Mouse (Mus musculus) kidney, embryonic 14.5 days (tissue): Measurements from ENCODE around the gene Lima1. TPM values are rescaled to one million over a fixed set of nuclear protein-coding genes. Genes with fewer than 3 reads are reported as not detected.

Experiments used
- ATAC-seq: fragments of 200-750 bp; cut with Nextera tagmentation; 2 replicates; pipeline ENCODE4 v1.8.0; 2017; ENCODE audit warnings: moderate number of reproducible peaks, mild to moderate bottlenecking, moderate TSS enrichment, moderate library complexity; ENCODE audit not compliant: low FRiP score, low TSS enrichment
- H3K27ac ChIP-seq: fragments of 300-500 bp; sonication (generic); 2 replicates; pipeline ENCODE4 v1.5.1; 2014; ENCODE audit warnings: low read depth, mild to moderate bottlenecking, low read length, moderate library complexity, mixed read lengths
- H3K27me3 ChIP-seq: fragments of 300-500 bp; sonication (generic); 2 replicates; pipeline ENCODE4 v1.6.1; 2014; ENCODE audit warnings: mild to moderate bottlenecking, low read length; ENCODE audit not compliant: control insufficient read depth, insufficient read depth
- H3K36me3 ChIP-seq: fragments of 300-500 bp; sonication (generic); 2 replicates; pipeline ENCODE4 v1.6.1; 2014; ENCODE audit warnings: low read length, mixed read lengths; ENCODE audit not compliant: control insufficient read depth, insufficient read depth
- H3K4me1 ChIP-seq: fragments of 300-500 bp; sonication (generic); 2 replicates; pipeline ENCODE4 v1.6.1; 2014; ENCODE audit warnings: low read length, mixed read lengths; ENCODE audit not compliant: control insufficient read depth, insufficient read depth
- H3K4me2 ChIP-seq: fragments of 300-500 bp; sonication (generic); replicated peaks from 2 replicates; pipeline ENCODE4 v1.6.1; 2014; ENCODE audit warnings: low read depth, mild to moderate bottlenecking, low read length
- H3K4me3 ChIP-seq: fragments of 300-500 bp; sonication (generic); 2 replicates; pipeline ENCODE4 v1.5.1; 2014; ENCODE audit warnings: mild to moderate bottlenecking, low read length
- H3K9ac ChIP-seq: fragments of 300-500 bp; sonication (generic); 2 replicates; pipeline ENCODE4 v1.6.1; 2014; ENCODE audit warnings: low read depth, mild to moderate bottlenecking, low read length, moderate library complexity
- H3K9me3 ChIP-seq: fragments of 300-500 bp; sonication (generic); 2 replicates; pipeline ENCODE4 v1.6.1; 2016; ENCODE audit warnings: low read length; ENCODE audit not compliant: control insufficient read depth
- WGBS: fragments of 180-500 bp; shearing (Covaris S2); extraction: QIAGEN DNeasy Blood & Tissue Kit; methylation state at CpG from one replicate; pipeline ENCODE4 v1.1.7; 2014; 5-methylcytosine and 5-hydroxymethylcytosine counted together
- polyA plus RNA-seq: library from polyadenylated mRNA; unstranded; fragments of >200 nt; fragmentation: Nextera tagmentation; extraction: Ambion mirVana; gene quantifications from 2 replicates; pipeline ENCODE4 v1.2.1, GENCODE M21; 2014

Lima1 gene
- polyA plus RNA-seq, 1 experiment from 2014 or later: 43.5 TPM

- H3K36me3 ChIP-seq: peaks cover 42% of the 10 kb centered on the region
- no peak overlapping the region for H3K9ac ChIP-seq
- H3K27me3 ChIP-seq: no peaks in the 10 kb centered on the region
- WGBS: 94% methylated on average over 5 of the region's 5 CpGs
- no peak overlapping the region for H3K4me2 ChIP-seq
- ATAC-seq: no peak
- no peak overlapping the region for H3K27ac ChIP-seq
- H3K4me3 ChIP-seq: no peak overlapping the region
- no peaks in the 10 kb centered on the region for H3K4me1 ChIP-seq
- H3K9me3 ChIP-seq: no peaks in the 10 kb centered on the region
Measured at GRCm38 (mm10) chr15:99733186-99733585, 142.1 kb downstream of the Lima1 start.

GRCm38 (mm10) chr15:99731678-99732077, 143.6 kb downstream of the Lima1 start:
- no peak overlapping the region for H3K27ac ChIP-seq

GRCm38 (mm10) chr15:99731167-99731566, 144.1 kb downstream of the Lima1 start:
- Histone ChIP-seq H3K9me3 (no peaks in the 10 kb centered on the region), H3K4me2 (no peak overlapping the region), H3K27me3 (no peaks in the 10 kb centered on the region), H3K9ac (no peak overlapping the region), H3K4me1 (peaks cover 5% of the 10 kb centered on the region; the same call in 1 of the 2 replicates), H3K36me3 (peaks cover 33% of the 10 kb centered on the region), H3K27ac (no peak overlapping the region), H3K4me3 (no peak overlapping the region)
- 100% methylated on average over 2 of the region's 2 CpGs for WGBS
- no peak for ATAC-seq

More at GRCm38 (mm10) chr15:99731678-99732077, 143.6 kb downstream of the Lima1 start:
- H3K9ac ChIP-seq: no peak overlapping the region
- H3K4me3 ChIP-seq: no peak overlapping the region
- H3K36me3 ChIP-seq: peaks cover 38% of the 10 kb centered on the region
- H3K27me3 ChIP-seq: no peaks in the 10 kb centered on the region
- peaks cover 1% of the 10 kb centered on the region; the same call in 1 of the 2 replicates for H3K4me1 ChIP-seq
- no peak for ATAC-seq
- H3K4me2 ChIP-seq: no peak overlapping the region
- no peaks in the 10 kb centered on the region for H3K9me3 ChIP-seq
- 95% methylated on average over 3 of the region's 3 CpGs for WGBS

- Histone ChIP-seq H3K9ac (no peak overlapping the region), H3K9me3 (no peaks in the 10 kb centered on the region), H3K4me3 (no peak overlapping the region), H3K4me1 (peaks cover 13% of the 10 kb centered on the region; the same call in 1 of the 2 replicates), H3K27me3 (no peaks in the 10 kb centered on the region), H3K4me2 (no peak overlapping the region), H3K36me3 (peaks cover 23% of the 10 kb centered on the region), H3K27ac (no peak overlapping the region)
- 95% methylated on average over 3 of the region's 4 CpGs for WGBS
- no peak for ATAC-seq
Measured at GRCm38 (mm10) chr15:99729056-99729783, 146.0 kb downstream of the Lima1 start.

Other genes with a start within 250 kb of the Lima1 start
- gene Racgap1, start 223.8 kb downstream of the Lima1 start, polyA plus RNA-seq: 79.1 and 113 TPM in 2 replicates
- gene Asic1, start 205.1 kb downstream of the Lima1 start, polyA plus RNA-seq: 0.88 and 0.90 TPM in 2 replicates
- 54.3 and 74.2 TPM in 2 replicates for gene Smarcd1, start 173.3 kb downstream of the Lima1 start, polyA plus RNA-seq
- gene Gm17349, start 170.0 kb downstream of the Lima1 start, polyA plus RNA-seq: not detected in 2 replicates
- gene Gpd1, start 157.9 kb downstream of the Lima1 start, polyA plus RNA-seq: 2.0 and 3.1 TPM in 2 replicates
- gene Cox14, start 149.8 kb downstream of the Lima1 start, polyA plus RNA-seq: 184 and 218 TPM in 2 replicates
- gene Cers5, start 102.6 kb downstream of the Lima1 start, polyA plus RNA-seq: 74.9 and 87.7 TPM in 2 replicates
- gene Fam186a, start 91.6 kb upstream of the Lima1 start, polyA plus RNA-seq: not detected in 2 replicates
- gene Larp4, start 94.6 kb upstream of the Lima1 start, polyA plus RNA-seq: 33.3 and 49.3 TPM in 2 replicates
- 15.2 and 20.7 TPM in 2 replicates for gene Dip2b, start 163.2 kb upstream of the Lima1 start, polyA plus RNA-seq